Mouse (Mus musculus) adrenal gland (tissue): ENCODE measurements at regions not wholly inside any gene's neighbourhood (a gene's known extent, or its start where the extent isn't known, plus 50 kb on each side); places are given as distances from the start of the nearest gene placed in this dataset.

Experiments used
- intact Hi-C: fragments of 180-260 bp; cut with DNase I; formaldehyde crosslinking; loops from one replicate; pipeline ENCODE4 v1.15.1; 2025

DNA sequence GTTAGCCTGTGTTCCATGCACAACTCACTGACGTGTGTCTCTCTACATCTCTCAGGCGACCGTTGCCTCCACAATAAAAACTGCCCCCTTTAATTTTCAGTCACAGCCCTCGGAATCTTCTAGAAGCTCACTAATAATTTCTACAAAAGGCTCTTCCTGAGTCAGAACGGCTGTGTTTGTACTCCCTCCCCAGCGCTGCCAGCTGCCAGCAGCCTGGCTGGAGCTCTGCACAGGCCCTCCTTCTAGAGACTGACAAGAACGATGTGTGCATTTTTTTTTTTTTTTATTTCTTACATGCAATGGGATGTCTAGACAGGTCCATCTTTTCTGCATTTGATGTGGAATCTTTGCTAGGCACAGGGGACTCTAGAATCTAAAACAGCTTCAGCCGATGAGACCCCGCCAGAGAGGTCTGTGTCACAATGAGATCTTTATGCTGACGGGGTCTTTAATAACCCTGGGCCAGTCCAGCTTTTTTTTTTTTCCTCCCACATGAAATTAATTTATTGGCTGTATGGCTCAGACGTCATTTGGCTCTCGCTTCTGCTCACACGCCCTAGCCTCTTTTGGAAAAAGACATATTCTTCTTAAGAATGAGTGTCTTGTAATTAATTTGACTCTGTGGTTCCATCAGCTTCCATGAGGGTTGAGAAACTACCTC is 185.8 kb upstream of the Zfp507 start:
- intact Hi-C loops: no loop called here

DNA sequence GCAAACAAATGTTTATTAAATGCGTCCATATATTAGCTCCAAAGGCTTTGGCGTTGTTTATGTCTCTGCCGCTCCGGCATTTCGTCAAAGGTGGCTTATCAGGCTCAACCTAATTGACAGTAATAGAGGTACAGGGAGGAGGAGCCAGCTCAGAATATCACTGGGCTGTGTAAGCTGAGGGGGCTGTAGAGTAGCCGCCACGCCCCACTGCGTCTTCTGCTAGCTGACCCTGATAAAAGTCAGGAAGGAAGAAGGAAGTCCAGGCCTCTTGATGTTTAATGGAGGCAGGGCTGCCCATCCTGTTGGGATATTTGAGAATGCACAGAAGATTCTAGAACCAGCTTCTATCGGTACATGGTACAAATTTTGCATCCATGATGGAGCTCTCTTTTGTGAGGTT is 175.2 kb upstream of the Zfp507 start:
- intact Hi-C loops: no loop called here

DNA sequence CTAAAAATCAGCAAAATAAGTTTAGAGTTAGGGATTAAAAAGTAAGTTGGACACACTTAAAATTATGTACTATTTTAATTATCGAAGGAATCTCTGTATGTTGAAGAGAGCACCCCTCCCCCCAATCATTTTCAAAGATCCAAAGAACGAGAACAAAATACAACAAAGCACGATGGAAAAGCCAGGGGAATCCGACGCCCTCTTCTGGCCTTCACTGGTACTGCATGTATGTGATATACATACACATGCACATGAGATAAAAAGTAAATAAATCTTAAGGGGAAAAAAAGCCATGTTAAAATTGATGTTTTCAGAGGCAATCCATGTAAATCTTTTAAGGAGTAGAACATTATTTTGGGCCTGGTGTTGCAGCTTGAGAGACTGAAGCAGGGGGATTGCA is 155.9 kb upstream of the Zfp507 start:
- intact Hi-C loops: no loop called here

DNA sequence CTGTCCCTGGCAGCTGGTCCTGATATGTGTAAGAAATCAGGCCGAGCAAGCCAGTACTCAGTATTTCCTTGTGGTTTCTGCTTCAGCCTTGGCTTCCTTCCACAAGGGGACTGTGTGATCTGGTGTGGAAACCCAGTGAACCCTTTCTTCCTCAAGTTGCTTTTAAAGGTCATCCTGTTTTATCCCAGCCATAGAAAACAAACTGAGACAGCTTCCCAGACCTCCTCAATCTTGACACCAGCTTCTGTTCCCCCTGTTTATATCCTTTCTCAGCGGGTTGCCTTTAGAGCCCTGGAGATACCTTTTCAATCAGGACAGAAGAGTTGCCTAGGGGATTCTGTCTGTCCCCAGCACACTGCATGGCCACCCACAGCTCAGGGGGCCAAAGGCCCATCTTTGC is 155.2 kb upstream of the Zfp507 start:
- intact Hi-C loops: no loop called here

DNA sequence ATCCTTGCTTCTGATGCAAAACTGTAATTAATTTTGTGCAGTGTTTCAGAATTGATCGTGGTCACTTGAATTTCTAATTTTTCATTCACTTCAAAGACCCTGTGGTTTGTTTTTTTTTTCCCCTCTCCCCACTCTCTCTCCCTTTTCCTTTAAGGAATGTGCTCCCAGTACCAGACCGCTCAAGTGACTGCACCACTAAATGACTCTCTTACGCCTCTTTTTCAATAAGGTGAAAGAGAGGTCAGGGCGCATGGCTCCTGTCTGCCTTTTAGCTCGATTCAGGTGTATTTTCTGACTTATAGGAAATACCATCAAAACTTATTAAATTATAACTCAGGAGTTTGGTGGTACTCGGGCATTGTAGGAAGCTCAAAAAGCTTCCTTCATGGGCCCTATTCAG is 146.0 kb upstream of the Zfp507 start:
- intact Hi-C loops: no loop called here

DNA sequence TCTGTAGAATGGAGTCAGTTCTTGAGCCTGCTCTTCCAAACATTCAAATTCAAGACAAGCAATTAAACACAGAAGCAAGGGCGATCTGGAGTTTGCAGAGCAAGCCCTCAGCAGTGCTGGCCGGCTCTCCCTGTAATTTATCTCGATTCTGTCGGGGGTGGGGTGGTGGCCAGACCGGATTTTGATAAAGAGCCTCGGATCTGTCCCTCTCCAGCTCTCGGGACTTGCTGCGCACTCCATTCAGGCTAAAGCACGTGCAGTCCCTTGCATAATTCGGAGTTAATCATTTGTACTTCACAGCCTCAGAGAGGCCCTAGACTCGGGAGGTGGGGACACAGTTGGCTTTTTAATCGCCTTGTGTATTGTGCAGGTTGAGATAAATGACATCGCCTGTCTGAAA is 145.6 kb upstream of the Zfp507 start:
- intact Hi-C loops: no loop called here

DNA sequence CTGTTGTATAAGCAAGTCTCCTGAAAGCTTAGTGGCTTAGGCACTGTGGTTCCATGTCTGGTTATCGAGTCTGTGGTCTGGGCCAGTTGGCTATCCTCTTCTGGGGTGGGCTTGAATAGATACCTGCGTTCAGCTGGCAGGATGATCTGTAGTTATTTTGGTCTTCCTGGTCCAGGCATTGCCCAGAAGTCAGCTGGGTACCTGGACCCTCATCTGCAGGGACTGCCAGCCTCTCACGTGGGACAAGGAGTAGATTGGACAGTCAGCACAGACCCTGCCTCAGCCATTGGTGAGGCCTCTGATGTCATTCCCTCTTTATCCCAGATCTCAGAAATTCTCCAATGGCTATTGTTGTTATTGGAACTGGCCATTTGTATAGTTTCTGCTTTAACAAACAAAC is 138.3 kb upstream of the Zfp507 start:
- intact Hi-C loops: no loop called here

DNA sequence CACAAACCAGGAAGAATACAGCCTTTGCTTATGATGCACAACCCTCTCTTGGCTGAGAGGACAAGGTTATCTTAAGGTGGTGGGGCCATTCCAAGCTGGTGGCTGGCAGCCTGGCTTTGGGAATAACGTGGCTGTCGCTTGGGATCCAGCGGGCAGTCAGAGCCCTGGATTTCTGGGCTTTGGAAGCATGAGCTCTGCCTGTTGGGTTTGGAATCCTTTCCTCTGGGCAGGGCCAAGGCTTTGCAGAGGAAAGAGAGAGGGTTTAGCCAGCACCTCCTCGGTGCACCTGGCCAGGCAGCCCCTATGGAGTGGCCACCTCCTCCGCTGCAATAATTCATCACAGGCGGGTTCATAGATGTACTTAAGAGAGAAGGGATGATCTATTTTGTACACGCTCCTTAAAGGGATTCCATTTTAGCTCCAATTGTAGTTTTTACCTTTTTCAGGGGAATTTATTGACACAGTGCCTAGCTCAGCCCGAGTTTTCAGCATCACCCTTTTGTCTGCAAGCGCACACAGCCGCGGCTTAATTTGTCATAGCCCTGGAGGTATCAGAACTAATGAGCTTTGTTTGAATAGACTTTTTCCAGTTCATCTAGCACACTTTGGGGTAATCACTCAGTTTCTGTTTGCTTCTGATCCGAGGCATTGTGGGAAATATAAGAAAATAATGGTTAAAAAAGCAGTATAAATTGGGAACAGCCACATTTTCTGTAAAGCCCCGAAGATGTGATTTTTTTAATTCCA is 135.5 kb upstream of the Zfp507 start:
- intact Hi-C loops: no loop called here

DNA sequence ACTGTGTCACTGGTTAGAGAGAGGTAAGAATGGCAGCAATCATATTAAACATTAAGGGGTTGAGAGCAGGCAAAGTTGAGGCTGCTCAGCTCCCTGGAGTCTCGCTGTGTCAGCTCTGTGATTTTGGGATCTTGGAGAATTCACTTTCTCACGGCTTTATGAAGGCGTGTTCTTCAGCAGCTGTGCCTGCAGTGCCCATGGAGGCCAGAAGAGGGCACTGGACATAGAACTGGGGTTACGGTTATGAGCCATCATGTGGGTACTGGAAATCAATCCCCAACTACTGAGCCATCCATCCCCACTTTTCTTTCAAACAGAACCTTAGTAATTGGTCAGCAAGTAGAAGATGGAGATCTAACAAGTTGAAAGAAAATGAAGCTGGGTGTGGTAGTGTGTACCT is 123.9 kb upstream of the Zfp507 start:
- intact Hi-C loops: no loop called here

DNA sequence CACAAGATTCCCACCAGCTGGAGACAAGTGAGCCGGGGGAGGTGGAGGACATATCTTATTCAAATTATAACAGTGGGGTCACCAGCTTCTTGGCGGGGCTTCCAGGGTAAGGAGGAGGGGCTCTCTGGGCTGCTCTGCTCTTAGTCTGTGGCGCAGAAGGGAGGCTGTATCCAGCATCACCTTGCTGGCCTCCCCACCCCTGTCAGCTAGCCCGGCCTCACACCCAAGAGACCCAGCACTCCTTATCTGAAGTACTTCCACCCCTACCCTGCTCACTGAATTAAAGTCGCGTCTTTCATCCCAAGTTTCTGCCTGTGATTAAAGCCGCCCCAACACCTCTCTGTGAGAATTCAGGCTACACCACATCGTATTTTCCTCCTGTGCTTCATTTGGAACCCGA is 119.8 kb upstream of the Zfp507 start:
- intact Hi-C loops: no loop called here

DNA sequence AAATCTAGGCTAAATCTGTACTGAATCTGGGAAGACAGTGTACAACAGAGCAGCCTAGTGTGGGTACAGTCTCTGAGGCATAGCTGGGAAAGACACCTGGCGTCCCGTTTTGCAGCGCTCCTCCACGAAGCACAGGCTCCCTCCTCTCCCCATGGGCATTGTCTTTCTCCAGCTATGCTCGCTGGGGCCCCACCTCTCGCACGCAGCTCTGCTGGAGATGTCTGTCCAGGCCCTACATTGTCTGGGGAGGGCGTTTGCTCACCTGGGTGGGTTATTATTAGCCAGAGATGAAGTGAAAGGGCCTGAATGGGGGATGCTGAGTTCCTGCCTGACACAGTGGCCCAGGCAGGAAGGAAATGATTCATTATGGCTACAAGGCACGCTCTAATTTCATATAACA is 118.1 kb upstream of the Zfp507 start:
- intact Hi-C loops: no loop called here

DNA sequence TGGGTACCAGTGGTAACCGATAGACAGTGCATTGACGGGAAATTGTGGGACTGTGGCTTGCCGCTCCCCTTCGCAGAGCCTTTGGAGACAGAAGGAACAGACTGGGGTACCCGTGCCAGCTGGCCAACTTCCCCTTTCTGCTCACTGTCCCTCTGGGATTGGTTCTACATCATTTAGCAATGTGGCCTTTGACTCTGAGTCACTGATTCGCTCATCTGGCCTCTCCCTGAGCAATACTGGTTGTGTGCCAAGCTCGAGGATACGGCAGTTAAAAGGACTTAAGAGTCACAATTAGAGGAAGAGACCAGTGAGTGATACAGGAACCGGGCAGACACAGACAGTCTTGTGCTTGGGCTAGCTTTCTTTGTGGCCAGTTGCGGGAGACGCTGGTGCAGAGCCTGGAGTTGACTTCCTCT is 117.4 kb upstream of the Zfp507 start:
- intact Hi-C loops: no loop called here

DNA sequence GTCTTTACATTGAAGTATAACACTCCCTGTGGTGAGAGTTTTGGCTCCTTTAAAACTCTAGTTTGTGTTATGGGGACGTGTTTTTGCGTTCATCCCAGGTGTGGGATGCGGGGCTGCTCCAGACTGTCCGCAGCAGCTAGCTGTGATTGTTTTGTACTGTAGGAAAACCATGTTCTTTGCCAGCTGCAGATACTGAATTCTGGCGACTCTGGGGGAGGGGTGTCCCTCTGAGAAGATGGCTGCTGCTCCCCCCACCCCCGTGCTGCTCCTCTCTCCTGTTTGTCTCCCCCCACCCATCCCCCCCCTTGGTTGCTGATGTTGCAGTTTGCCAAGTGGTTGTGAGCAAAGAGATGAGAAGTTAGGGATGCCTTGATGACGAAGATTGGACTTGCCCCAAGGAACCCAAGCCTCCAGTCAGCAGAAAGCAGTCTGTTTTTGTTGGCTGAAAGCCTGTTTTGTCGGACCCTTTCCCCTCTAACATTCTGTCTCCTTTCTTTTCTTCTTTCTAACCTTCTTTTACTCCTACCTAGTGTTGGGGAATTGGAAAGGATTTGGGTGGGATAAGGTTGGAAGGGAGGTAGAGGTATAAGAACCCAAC is 107.4 kb upstream of the Zfp507 start:
- intact Hi-C loops: no loop called here

DNA sequence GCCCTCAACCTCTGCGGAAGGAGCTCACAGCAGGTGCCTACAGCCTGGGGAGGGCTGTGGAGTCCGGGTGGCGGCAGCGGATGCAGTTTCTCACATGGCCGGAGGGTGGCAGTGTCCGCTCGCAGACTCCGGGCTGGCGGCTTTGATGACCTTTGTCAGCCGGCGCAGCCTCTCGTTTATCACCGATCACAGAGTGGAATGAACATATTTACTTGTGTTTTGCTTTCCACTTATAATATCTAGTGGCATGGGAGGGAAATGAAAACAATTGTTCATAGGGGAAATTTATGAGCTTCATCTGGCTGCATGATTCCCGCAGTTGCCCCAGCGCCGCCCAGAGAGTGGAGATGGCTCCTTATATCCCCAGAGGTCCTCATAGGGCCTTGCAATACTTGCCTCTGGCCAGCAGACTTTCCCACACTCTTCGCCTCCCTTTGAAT is 99.2 kb upstream of the Zfp507 start:
- intact Hi-C loops: loop anchor here (2.0 kb wide), 1 partner anchor 1445 kb away; no protein-coding TSS in a partner anchor

DNA sequence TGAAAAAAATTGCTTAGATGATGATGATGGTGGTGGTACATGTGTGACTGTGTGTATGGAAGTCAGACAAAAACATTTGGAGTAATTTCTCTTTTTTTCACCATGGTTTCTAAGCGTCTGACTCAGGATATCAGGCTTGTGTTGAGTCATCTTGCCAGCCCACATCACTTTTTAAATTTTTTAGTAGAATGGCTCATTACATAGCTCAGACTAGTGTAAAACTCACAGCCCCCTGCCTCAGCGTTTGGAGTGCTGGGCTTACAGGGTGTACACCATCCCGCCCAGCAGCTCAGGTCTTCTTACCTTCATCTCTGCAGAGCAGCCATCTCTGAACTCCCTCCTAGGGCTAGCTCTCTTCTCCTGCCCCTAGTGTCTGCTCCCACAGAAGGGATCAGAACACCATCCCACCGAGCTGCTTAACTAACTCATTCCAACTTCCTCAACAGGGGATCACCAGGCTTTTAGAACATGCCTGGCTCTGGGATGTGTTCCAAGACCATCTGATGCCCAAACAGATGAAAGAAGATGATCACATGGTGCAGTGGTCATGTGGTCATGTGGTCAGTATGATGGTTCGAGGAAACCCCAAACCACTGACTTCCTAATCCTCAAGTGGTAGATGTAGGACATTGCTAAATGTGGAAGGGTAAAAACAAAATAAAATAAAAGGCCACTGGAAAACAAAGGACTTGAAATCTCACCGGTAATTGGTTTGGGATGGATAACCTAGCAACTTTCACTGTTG is 96.1 kb upstream of the Zfp507 start:
- intact Hi-C loops: no loop called here

DNA sequence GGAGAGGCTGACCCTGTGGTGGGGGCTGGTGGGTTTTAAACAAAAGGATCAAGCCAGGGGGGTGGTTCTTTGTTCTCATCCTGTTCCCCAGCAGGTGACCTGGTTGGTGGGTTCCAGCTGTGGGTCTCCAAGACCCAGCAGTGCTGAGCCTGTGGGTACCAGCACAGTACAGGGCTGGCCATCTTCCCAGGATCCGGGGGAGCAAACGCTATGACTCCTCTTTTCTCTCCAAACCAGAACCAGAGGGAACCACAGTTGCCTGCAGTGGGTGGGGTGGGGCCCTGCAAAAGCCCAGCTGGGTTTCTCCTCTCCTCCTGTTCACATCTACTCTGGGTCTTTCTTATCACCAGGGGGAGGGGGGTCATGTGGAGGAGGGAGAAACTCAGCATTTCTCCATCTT is 90.5 kb upstream of the Zfp507 start:
- intact Hi-C loops: no loop called here

DNA sequence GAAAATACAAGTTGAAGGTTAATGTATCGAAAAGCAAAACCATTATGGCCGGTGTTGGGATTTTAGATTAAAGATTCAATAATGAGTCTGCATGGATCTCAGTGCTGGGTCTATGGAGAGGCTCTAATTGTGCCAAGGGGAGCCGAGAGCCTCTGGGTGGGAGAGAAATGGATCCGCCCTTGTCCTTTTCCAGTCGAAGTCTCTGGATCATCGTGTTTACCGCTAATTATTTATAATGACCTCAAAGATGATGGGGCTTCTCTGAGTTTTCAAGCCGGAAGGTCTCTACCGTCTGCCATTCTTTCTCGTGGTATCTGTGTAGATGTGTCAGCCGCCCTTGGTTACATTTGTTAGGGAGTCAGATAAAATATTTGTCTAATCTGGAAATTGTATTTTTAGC is 83.2 kb upstream of the Zfp507 start:
- intact Hi-C loops: loop anchor here (5.0 kb wide), 1 partner anchor 1461 kb away; no protein-coding TSS in a partner anchor

DNA sequence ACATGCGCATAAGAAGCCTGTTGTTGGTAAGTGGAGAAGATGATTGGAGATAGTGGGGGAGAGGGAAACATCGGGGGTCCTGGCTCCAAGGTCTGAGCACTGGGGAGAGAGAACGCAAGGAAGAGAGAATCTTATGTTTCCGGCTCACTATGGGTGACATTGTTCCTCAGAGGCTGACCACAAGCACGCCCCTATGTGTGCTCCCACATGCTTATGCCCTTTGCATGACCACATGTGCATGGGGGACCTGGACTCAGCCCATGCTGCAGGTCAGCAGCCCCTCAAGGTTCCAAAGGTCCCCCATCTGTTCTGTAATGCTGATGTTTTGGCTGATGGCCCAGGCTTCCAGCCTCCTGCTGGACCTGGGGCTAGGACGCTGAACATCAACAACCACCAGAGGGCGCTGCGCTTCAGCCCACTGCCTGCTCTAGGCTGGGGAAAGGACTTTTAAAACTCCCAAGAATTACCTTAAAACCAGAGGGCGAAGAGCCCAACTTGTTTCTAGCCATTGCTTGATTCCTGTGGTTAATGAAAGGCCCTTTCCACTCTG is 77.0 kb upstream of the Zfp507 start:
- intact Hi-C loops: loop anchor here (5.0 kb wide), 1 partner anchor 1477 kb away; no protein-coding TSS in a partner anchor

DNA sequence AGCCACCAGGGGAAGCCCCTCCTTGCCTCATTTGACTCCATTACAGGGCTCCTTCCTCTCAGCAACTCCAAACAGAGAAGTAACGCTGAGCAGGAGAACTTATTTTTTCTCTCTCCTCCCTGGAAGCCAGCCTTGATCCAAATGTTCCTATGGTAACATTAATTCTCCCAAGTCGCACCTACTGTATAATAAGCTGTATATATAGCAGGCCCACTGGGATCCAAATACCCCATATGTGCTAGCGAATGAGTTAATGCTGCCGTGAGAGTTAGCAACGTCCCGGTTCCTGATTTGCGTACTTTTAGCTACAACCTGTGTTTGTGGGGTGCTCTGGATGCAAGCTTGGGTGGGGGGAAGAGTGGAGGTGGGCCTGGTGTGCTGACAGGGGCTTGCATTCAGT is 75.4 kb upstream of the Zfp507 start:
- intact Hi-C loops: no loop called here

DNA sequence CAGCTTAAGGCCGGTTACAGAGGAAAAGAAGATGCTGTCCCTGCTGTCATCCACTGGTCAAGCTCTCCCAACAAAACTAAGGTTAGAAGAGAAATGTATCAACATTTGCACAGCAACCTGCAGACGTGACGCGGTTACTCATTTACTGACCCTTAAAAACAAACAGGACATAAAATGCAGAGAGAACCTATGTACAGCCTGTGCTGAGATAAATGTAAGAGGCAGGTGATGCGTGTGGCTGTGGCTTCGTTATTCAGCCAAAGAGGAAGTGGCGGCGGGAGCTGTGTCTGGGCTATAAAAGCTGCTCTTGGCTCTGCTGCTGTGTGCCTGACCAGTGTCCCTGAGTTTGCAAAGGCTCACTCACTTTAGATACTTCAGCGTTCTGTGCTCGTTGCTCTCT is 58.2 kb upstream of the Zfp507 start:
- intact Hi-C loops: no loop called here

DNA sequence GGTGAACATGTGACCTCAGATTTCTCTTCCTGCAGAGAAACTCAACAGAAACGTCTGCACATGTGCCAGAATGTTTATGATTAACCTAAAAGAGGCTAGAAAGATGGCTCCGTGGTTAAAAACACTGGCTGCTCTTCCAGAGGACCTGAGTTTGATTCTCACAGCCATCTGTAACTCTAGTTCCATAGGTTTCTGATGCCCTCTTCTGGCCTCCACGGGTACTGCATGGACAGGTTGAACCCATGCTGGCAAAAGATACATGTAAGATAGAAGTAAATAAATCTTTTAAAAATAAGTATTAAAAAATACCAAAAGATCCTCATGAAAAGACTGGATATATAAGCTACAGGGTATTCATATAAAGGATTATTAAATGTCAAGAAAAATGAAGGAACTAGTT is 56.8 kb upstream of the Zfp507 start:
- intact Hi-C loops: loop anchor here (10.0 kb wide), 1 partner anchor 175 kb away; no protein-coding TSS in a partner anchor
